In genomic region chr9:44655098-44656066, GRCm38 (mm10) we compare ENCODE assay signal across 8 mouse cellular contexts. TPM values are rescaled to one million over a fixed set of nuclear protein-coding genes. Genes with fewer than 3 reads are reported as not detected.
A peak's percentile ranks its signal among the peaks of the same experiment; 100 is the strongest.
DNase-seq lines count a peak whose midpoint lies in the region; ATAC-seq lines count a peak whose summit lies in the region.

No protein-coding gene starts in this region.

- peak; percentile 21; the same call in 1 of the 2 replicates for ATAC-seq in hindbrain, embryonic 13.5 days (ENCODE audit: low FRiP score)

- peak overlapping the region; percentile 38 for H3K4me2 ChIP-seq in hindbrain, embryonic 13.5 days

- no peak overlapping the region for H3K4me3 ChIP-seq in hindbrain, embryonic 13.5 days

- H3K9me3 ChIP-seq in hindbrain, embryonic 13.5 days = no peaks in the 10 kb centered on the region

- H3K27ac ChIP-seq in hindbrain, embryonic 13.5 days = no peak overlapping the region

- 0 out of 2 replicates have a peak, but pooled peaks cover 4% of the 10 kb centered on the region for H3K27me3 ChIP-seq in hindbrain, embryonic 13.5 days

- WGBS in hindbrain, embryonic 13.5 days = 28% methylated on average over 26 of the region's 26 CpGs

- peaks cover 5% of the 10 kb centered on the region for H3K4me1 ChIP-seq in hindbrain, embryonic 13.5 days (replicated peaks)

- H3K36me3 ChIP-seq in hindbrain, embryonic 13.5 days = no peaks in the 10 kb centered on the region

- DNase-seq in ovary, postnatal 14 days (ENCODE audit: low spot score) = peak; percentile 52
- DNase-seq in ovary, adult 18-20 months (ENCODE audit: low spot score) = no peak
- DNase-seq in cerebellum, adult 9-10 months = peak; percentile 77
- DNase-seq in forelimb bud, embryonic 11.5 days (ENCODE audit: low read depth, low spot score) = peak; percentile 72
- peak; percentile 23 to 45 for DNase-seq in layer of hippocampus, postnatal 25 days (ENCODE audit: extremely low spot score in 1 of 2, low spot score in 1 of 2)
- DNase-seq in lung, postnatal 36 days = peak; percentile 87
- peak; percentile 49 for DNase-seq in right cerebral cortex, postnatal 14 days

- no peak overlapping the region for H3K9ac ChIP-seq in hindbrain, embryonic 13.5 days

RNA-seq across cellular contexts. Expression of gene Treh, which starts 17.7 kb away (rescaled TPM):
- not detected in 2 replicates for polyA plus RNA-seq in hindbrain, embryonic 13.5 days (2015; fragmentation: Nextera tagmentation; extraction: Ambion mirVana)
- total RNA-seq in layer of hippocampus, postnatal 25 days (2021) = not detected

RNA-seq across cellular contexts. Expression of gene Ddx6, which starts 50.7 kb away (rescaled TPM):
- 26.1 and 28.2 TPM in 2 replicates for polyA plus RNA-seq in hindbrain, embryonic 13.5 days (2015; fragmentation: Nextera tagmentation; extraction: Ambion mirVana)
- 100 to 1,000 TPM; 117 to 126 TPM for total RNA-seq in layer of hippocampus, postnatal 25 days (2021)
